Mouse (Mus musculus) small intestine, adult 2 months (tissue): Measurements from ENCODE around the gene Zfp697. TPM values are rescaled to one million over a fixed set of nuclear protein-coding genes. Genes with fewer than 3 reads are reported as not detected.
A peak's percentile ranks its signal among the peaks of the same experiment; 100 is the strongest.

ENCODE experiments used
- H3K27ac ChIP-seq: fragments of 200-500 bp; 2 replicates; pipeline ENCODE4 v1.5.1; 2012; ENCODE audit warnings: low read depth, low read length, control low read depth, inconsistent platforms; ENCODE audit not compliant: insufficient read depth
- H3K27me3 ChIP-seq: fragments of 200-500 bp; 2 replicates; pipeline ENCODE4 v1.6.1; 2012; ENCODE audit warnings: mild to moderate bottlenecking, moderate library complexity, low read length, inconsistent platforms; ENCODE audit not compliant: control insufficient read depth, insufficient read depth
- H3K36me3 ChIP-seq: fragments of 200-500 bp; 2 replicates; pipeline ENCODE4 v1.6.1; 2012; ENCODE audit warnings: mild to moderate bottlenecking, low read length, control low read depth, inconsistent platforms; ENCODE audit not compliant: control insufficient read depth, insufficient read depth
- H3K4me1 ChIP-seq: fragments of 200-500 bp; 2 replicates; pipeline ENCODE4 v1.6.1; 2012; ENCODE audit warnings: low read length, inconsistent platforms, mixed read lengths; ENCODE audit not compliant: control insufficient read depth, insufficient read depth, insufficient read length
- H3K4me3 ChIP-seq: fragments of 200-500 bp; 2 replicates; pipeline ENCODE4 v1.5.1; 2012; ENCODE audit warnings: low read depth, mild to moderate bottlenecking, control low read depth, inconsistent platforms, low read length, moderate library complexity
- CTCF ChIP-seq: fragments of 200-500 bp; IDR thresholded peaks from 2 replicates; pipeline ENCODE4 v1.5.1; 2012; ENCODE audit warnings: low read depth, mild to moderate bottlenecking, control low read depth, inconsistent platforms, low read length, moderate library complexity, mixed read lengths; ENCODE audit not compliant: insufficient replicate concordance, insufficient read length; ENCODE audit errors: extremely low read depth
- POLR2A ChIP-seq: fragments of 200-500 bp; IDR thresholded peaks from 2 replicates; pipeline ENCODE4 v1.6.1; 2012; ENCODE audit warnings: low read depth, mild to moderate bottlenecking, control low read depth, inconsistent platforms, low read length, moderate library complexity
- WGBS: fragments of 180-500 bp; shearing (Covaris S2); methylation state at CpG from one replicate; pipeline ENCODE4 v1.1.7; 2018; 5-methylcytosine and 5-hydroxymethylcytosine counted together
- polyA plus RNA-seq: library from polyadenylated mRNA; depleted of rRNA; stranded (reverse); fragments of >200 nt; gene quantifications from 2 replicates; pipeline ENCODE4 v1.2.3, GENCODE M21; 2012

The Zfp697 gene
- polyA plus RNA-seq, 1 experiment = 0.89 TPM

GRCm38 (mm10) chr3:98418991-98419785 lies 36.9 kb downstream of the Zfp697 start:
- Histone ChIP-seq H3K27ac (no peak overlapping the region), H3K27me3 (no peaks in the 10 kb centered on the region), H3K36me3 (no peaks in the 10 kb centered on the region), H3K4me3 (no peak overlapping the region), H3K4me1 (peaks cover 8% of the 10 kb centered on the region; the same call in 1 of the 2 replicates)
- 64% methylated on average over 6 of the region's 6 CpGs for WGBS
- TF ChIP-seq POLR2A (no peak), CTCF (no peak)

- peaks cover 8% of the 10 kb centered on the region; the same call in 1 of the 2 replicates for H3K4me1 ChIP-seq
- WGBS = 64% methylated on average over 4 of the region's 4 CpGs
- H3K4me3 ChIP-seq = no peak overlapping the region
- H3K36me3 ChIP-seq = no peaks in the 10 kb centered on the region
- H3K27ac ChIP-seq = no peak overlapping the region
- no peak for TF ChIP-seq POLR2A
- TF ChIP-seq CTCF = no peak
- H3K27me3 ChIP-seq = no peaks in the 10 kb centered on the region
Measured at GRCm38 (mm10) chr3:98419786-98420070, 37.5 kb downstream of the Zfp697 start.

DNA sequence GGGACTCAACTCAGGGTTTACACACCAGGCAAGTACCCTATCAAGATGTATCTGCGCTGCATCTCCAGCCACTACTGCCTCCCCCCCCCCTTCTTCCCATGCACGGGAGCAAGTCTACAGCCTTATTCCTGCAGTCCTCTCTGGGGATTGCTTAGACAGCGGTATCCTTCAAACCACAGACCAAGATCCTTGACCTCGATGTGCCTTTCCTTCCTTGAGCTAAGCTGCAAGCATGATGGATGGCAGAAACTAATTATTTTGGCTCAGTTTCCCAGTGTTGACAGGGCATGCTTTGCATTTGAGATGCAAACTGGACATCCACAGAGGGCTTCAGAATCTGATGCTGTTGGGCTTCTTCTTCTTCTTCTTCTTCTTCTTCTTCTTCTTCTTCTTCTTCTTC lies 40.7 kb downstream of the Zfp697 start:
- H3K4me3 ChIP-seq = no peak overlapping the region

DNA sequence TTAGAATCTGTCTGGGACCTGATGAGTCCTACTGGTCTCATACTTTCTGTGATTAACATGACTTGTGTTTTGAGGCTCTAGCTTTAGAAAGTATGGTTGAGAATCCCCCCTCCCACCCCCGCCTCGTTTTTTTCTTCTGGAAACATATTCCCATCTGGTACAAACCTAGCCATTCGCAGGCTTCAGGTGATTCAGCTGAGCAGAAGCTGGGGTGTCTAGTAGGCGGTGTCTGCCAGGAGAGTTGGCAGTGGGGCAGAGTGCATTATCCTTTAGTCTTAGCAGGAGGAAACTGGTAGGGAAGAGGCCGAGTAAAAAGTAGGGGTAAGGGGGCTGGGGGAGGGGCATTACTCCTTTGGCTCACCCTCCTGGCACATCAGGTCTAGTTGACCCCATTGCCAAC lies 44.5 kb downstream of the Zfp697 start:
- WGBS = 56% methylated on average over 5 of the region's 5 CpGs

More for the DNA sequence above, 40.7 kb downstream of the Zfp697 start:
- TF ChIP-seq CTCF (no peak), POLR2A (no peak)
- no peaks in the 10 kb centered on the region for H3K36me3 ChIP-seq
- 89% methylated on average over 4 of the region's 4 CpGs for WGBS
- H3K27me3 ChIP-seq = peaks cover 8% of the 10 kb centered on the region
- H3K4me1 ChIP-seq = peaks cover under 1% of the 10 kb centered on the region; the same call in 1 of the 2 replicates
- no peak overlapping the region for H3K27ac ChIP-seq

GRCm38 (mm10) chr3:98427260-98427599 lies 45.0 kb downstream of the Zfp697 start:
- no peak for TF ChIP-seq POLR2A
- no peak for TF ChIP-seq CTCF
- WGBS = 3% methylated on average over 23 of the region's 23 CpGs
- Histone ChIP-seq H3K36me3 (no peaks in the 10 kb centered on the region), H3K4me1 (peaks cover 6% of the 10 kb centered on the region), H3K27ac (no peak overlapping the region), H3K27me3 (peaks cover 16% of the 10 kb centered on the region), H3K4me3 (peak overlapping the region; percentile 70)

More for the DNA sequence above, 44.5 kb downstream of the Zfp697 start:
- Histone ChIP-seq H3K27ac (no peak overlapping the region), H3K4me3 (peak overlapping the region; percentile 70; the same call in 1 of the 2 replicates), H3K27me3 (peaks cover 16% of the 10 kb centered on the region), H3K4me1 (peaks cover 6% of the 10 kb centered on the region), H3K36me3 (no peaks in the 10 kb centered on the region)
- TF ChIP-seq CTCF (no peak), POLR2A (no peak)

GRCm38 (mm10) chr3:98427600-98428448 lies 45.6 kb downstream of the Zfp697 start:
- peaks cover 16% of the 10 kb centered on the region for H3K27me3 ChIP-seq
- H3K4me1 ChIP-seq = peaks cover 6% of the 10 kb centered on the region
- TF ChIP-seq POLR2A (no peak), CTCF (no peak)
- peak overlapping the region; percentile 70 for H3K4me3 ChIP-seq
- no peak overlapping the region for H3K27ac ChIP-seq
- 1% methylated on average over 110 of the region's 110 CpGs for WGBS
- no peaks in the 10 kb centered on the region for H3K36me3 ChIP-seq

GRCm38 (mm10) chr3:98428449-98428775 lies 46.2 kb downstream of the Zfp697 start:
- Histone ChIP-seq H3K4me3 (peak overlapping the region; percentile 70), H3K27me3 (peaks cover 16% of the 10 kb centered on the region), H3K36me3 (no peaks in the 10 kb centered on the region), H3K27ac (no peak overlapping the region), H3K4me1 (peaks cover 6% of the 10 kb centered on the region)
- TF ChIP-seq POLR2A = no peak
- no peak for TF ChIP-seq CTCF
- 8% methylated on average over 17 of the region's 17 CpGs for WGBS
